Mouse (Mus musculus) hindbrain, embryonic 10.5 days (tissue): ENCODE results near the gene Igsf9. TPM values are rescaled to one million over a fixed set of nuclear protein-coding genes. Genes with fewer than 3 reads are reported as not detected.

Source experiments
- DNase-seq: peaks from one replicate; pipeline ENCODE4 v3.0.0-alpha.2; 2017; ENCODE audit warnings: low spot score
- H3K27ac ChIP-seq: fragments of 300-500 bp; sonication (generic); 2 replicates; pipeline ENCODE4 v1.5.1; 2016; ENCODE audit warnings: mild to moderate bottlenecking, moderate library complexity
- H3K27me3 ChIP-seq: fragments of 300-500 bp; sonication (generic); 2 replicates; pipeline ENCODE4 v1.6.1; 2016; ENCODE audit warnings: mild to moderate bottlenecking; ENCODE audit not compliant: poor library complexity, insufficient read depth, severe bottlenecking
- H3K36me3 ChIP-seq: fragments of 300-500 bp; sonication (generic); 2 replicates; pipeline ENCODE4 v1.6.1; 2016; ENCODE audit warnings: mild to moderate bottlenecking, moderate library complexity
- H3K4me1 ChIP-seq: fragments of 300-500 bp; sonication (generic); replicated peaks from 2 replicates; pipeline ENCODE4 v1.6.1; 2016; ENCODE audit warnings: mild to moderate bottlenecking
- H3K4me3 ChIP-seq: fragments of 300-500 bp; sonication (generic); 2 replicates; pipeline ENCODE4 v1.5.1; 2016; ENCODE audit warnings: mild to moderate bottlenecking, moderate library complexity
- H3K9me3 ChIP-seq: fragments of 300-500 bp; sonication (generic); 2 replicates; pipeline ENCODE4 v1.6.1; 2016; ENCODE audit warnings: mild to moderate bottlenecking, moderate library complexity
- WGBS: fragments of 180-500 bp; shearing (Covaris S2); methylation state at CpG from one replicate; pipeline ENCODE4 v1.1.7; 2016; 5-methylcytosine and 5-hydroxymethylcytosine counted together
- polyA plus RNA-seq: library from polyadenylated mRNA; unstranded; fragments of >200 nt; fragmentation: Nextera tagmentation; extraction: Ambion mirVana; gene quantifications from 2 replicates; pipeline ENCODE4 v1.2.1, GENCODE M21; 2016

Igsf9 gene
- polyA plus RNA-seq, 1 experiment from 2014 or later, result 74.1 TPM

DNA sequence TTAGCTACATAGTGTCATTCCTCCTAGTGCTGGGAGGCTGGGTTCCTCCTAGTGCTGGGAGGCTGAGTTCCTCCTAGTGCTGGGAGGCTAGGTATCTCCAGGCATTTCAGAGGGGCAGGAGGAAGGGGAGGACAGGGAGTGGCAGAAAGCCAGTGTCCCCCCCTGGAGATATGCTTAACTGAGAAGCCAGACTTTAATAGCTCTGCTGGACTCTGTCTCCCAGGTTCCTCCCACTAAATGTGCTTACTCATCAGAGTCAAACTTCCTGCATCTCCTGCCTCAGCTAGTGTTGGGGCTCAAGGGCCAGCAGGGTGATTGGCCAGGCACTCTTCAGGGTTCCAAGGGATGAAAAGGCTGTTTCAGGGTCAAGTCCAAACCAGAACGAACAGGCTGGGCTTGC, 33.8 kb downstream of the Igsf9 start:
- H3K36me3 ChIP-seq, result no peaks in the 10 kb centered on the region
- no peak overlapping the region for H3K27ac ChIP-seq
- peaks cover 26% of the 10 kb centered on the region for H3K4me1 ChIP-seq
- 83% methylated on average over 1 of the region's 1 CpGs for WGBS
- no peak for DNase-seq
- no peak overlapping the region for H3K4me3 ChIP-seq
- H3K27me3 ChIP-seq, result peaks cover 12% of the 10 kb centered on the region; the same call in 1 of the 2 replicates
- peaks cover 8% of the 10 kb centered on the region for H3K9me3 ChIP-seq

DNA sequence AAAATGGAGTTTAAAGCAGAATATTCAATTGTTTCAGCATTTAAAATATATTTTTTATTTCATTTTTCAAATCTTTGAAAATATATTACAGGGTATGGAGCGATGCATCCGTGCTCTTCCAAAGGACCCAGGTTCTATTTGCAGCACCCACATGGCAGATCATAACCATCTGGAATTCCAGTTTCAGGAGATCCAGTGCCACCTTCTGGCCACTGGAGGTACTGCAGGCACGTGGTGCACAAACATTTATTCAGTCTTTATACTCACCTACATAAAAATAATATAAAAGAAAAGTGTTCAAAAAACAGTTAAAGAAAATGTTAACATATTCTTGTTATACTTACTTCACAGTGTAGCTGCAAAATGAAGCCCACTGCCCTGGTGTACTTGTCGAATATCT, 36.4 kb downstream of the Igsf9 start:
- WGBS, result 70% methylated on average over 4 of the region's 4 CpGs
- H3K36me3 ChIP-seq, result no peaks in the 10 kb centered on the region
- peaks cover 13% of the 10 kb centered on the region; the same call in 1 of the 2 replicates for H3K27me3 ChIP-seq
- H3K9me3 ChIP-seq, result peaks cover 8% of the 10 kb centered on the region
- no peak overlapping the region for H3K27ac ChIP-seq
- no peak for DNase-seq
- no peak overlapping the region for H3K4me3 ChIP-seq
- H3K4me1 ChIP-seq, result peaks cover 28% of the 10 kb centered on the region

DNA sequence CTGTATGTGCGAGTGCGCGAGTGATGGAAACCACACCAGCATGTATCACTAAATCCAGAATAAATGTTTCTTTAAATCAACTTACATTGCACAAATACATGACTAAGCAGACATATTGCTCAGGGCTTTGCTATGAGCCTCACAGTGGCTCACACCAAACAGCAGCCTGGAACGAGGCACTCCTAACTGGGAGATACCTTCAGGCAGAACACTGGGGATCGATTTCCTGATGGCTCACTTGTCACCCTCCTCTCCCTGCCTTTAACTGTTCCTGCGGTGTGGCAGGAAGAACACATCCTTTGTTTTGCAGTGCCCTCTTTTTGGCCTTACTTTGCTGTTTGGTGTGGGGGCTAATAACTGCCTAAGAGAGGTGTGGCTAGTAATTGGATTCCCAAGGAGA, 38.1 kb downstream of the Igsf9 start:
- DNase-seq, result no peak
- H3K4me3 ChIP-seq, result no peak overlapping the region
- H3K9me3 ChIP-seq, result peaks cover 8% of the 10 kb centered on the region
- no peaks in the 10 kb centered on the region for H3K36me3 ChIP-seq
- H3K4me1 ChIP-seq, result peaks cover 23% of the 10 kb centered on the region
- WGBS, result 70% methylated on average over 6 of the region's 6 CpGs
- H3K27me3 ChIP-seq, result peaks cover 13% of the 10 kb centered on the region; the same call in 1 of the 2 replicates
- H3K27ac ChIP-seq, result no peak overlapping the region

DNA sequence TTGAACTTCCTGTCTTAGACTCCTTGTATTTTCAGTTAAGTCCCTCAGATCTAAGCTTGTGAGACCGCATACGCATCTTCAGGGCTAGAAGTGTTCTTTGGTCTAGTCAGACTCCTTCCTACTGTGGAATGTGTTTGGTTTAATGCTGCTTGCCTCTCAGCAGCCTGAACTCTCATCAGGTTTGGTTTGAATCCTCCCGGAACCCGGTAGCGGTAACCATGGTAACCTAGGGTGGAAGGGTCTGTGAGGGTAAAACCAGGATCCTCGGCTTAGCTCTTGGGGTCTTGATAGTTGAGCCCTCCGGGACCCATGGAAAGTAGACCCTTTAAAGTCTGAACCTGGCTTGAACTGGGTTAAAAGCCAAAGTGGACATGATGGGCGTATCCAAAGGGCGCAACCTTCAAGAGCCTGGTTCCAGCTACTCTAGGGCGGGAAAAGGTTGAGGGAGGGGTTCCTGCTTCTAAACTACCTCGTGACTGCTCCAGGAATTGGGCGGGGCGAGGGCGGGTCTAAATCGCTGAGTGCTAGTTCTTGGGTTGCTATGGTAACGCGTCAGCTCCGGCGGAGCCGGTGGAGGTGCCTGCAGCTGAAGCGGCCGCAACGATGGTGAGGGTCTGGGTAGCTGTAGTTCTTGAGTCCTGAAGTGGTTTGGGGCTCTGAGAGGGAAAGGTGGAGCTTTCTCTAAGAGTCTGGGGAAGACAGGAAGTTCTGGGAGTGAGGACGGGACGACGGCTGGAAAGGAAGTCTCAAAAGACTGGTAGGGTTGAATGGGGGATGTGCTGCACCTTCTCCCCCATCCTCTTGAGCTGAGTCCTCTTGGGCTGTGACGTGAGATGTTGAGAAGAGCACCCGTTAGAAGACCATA, 39.2 kb downstream of the Igsf9 start, which contains the start of gene Cfap45:
Cfap45 (plus strand) TSS at position 226 of the 865 bp plus-strand sequence.
- Histone ChIP-seq H3K27me3 (peaks cover 13% of the 10 kb centered on the region; the same call in 1 of the 2 replicates), H3K4me1 (peaks cover 34% of the 10 kb centered on the region), H3K27ac (peak within 1 kb of the TSS; percentile 69), H3K36me3 (no peaks in the 10 kb centered on the region), H3K4me3 (peak within 1 kb of the TSS; percentile 47), H3K9me3 (peaks cover 8% of the 10 kb centered on the region)
- DNase-seq, result peak; percentile 93
- WGBS, result 3% methylated on average over 28 of the region's 28 CpGs

DNA sequence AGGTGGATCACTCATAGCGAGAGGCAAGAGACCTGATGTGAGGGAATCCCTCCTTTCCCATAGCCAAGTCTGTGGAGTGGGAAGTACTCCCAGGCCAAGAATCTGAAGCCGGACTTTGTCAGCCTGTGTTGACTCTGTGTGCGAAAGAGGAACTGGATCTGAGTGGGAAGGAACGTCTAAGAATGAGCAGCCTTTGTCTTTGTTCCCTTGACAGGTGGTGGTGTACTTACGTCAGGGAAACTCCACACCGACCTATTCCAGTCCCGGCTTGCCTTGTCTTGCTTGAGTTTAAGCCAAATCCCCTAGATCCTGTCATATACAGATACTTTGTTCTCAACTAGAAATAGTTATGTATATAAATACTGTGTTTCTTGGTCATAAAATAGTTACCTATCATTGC, 40.9 kb downstream of the Igsf9 start:
- 66% methylated on average over 7 of the region's 7 CpGs for WGBS
- DNase-seq, result no peak
- Histone ChIP-seq H3K27me3 (peaks cover 20% of the 10 kb centered on the region), H3K27ac (no peak overlapping the region), H3K4me1 (peaks cover 37% of the 10 kb centered on the region), H3K4me3 (no peak overlapping the region), H3K9me3 (peaks cover 6% of the 10 kb centered on the region), H3K36me3 (no peaks in the 10 kb centered on the region)

DNA sequence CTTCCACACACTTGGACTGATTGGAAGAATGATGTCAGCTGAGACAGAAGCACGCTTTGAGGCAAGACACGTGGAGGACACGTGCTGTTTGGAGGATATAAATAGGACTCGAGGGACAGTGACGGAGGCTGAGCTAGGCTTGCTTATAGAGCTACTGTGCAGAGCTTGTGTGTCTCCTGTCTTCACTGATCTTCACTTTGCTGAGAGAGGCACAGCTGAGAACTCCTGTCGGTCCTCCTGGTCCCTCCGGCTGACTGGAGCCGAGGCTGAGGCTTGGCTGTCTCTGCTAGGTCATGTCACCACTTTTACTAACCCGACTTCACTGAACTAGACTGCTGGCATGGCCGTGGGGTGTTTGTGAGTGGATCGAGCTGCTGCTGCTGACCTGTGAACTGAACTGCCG, 42.1 kb downstream of the Igsf9 start:
- Histone ChIP-seq H3K4me1 (peaks cover 37% of the 10 kb centered on the region), H3K27ac (no peak overlapping the region), H3K36me3 (no peaks in the 10 kb centered on the region), H3K9me3 (no peaks in the 10 kb centered on the region), H3K27me3 (peaks cover 22% of the 10 kb centered on the region), H3K4me3 (no peak overlapping the region)
- DNase-seq, result no peak
- WGBS, result 76% methylated on average over 12 of the region's 12 CpGs

DNA sequence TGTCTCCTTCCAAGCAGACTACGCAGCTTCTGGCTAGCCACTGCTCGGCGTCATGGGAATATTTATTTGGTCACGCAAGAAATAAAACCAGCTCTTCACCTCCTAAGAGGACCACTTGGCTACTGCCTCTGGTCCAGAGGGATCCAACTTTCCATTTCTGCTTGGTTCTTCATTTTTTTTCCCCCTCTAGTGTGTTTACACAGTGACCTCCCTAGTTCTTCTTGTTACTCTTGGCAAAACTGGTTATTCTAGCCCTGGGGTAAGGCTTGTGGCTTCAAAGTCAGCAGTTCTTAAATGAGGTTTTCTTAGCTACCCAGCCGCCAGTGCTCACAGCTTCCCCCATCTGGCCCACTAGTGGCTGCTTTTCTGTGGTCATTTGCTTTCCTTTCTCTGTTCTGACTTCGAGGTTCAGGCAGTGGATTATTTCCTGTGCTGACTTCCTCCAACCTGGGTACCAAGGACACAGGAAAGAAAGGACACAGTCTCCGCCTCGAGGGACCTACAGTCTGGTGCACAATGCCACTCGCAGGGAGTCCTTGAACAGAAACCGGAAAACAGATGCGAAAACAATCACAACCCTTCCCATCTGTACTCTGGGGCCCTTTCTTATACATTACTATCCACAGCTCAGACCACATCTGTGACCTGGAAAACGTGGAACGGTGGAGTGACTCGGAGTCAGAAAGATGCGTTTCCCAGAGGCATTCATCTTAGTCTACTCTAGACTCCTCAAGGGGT, 43.6 kb downstream of the Igsf9 start:
- H3K9me3 ChIP-seq, result no peaks in the 10 kb centered on the region
- 52% methylated on average over 15 of the region's 15 CpGs for WGBS
- DNase-seq, result peak; percentile 41
- H3K27me3 ChIP-seq, result peaks cover 24% of the 10 kb centered on the region
- H3K36me3 ChIP-seq, result no peaks in the 10 kb centered on the region
- peaks cover 30% of the 10 kb centered on the region for H3K4me1 ChIP-seq
- H3K27ac ChIP-seq, result peak overlapping the region; percentile 56; the same call in 1 of the 2 replicates
- no peak overlapping the region for H3K4me3 ChIP-seq

DNA sequence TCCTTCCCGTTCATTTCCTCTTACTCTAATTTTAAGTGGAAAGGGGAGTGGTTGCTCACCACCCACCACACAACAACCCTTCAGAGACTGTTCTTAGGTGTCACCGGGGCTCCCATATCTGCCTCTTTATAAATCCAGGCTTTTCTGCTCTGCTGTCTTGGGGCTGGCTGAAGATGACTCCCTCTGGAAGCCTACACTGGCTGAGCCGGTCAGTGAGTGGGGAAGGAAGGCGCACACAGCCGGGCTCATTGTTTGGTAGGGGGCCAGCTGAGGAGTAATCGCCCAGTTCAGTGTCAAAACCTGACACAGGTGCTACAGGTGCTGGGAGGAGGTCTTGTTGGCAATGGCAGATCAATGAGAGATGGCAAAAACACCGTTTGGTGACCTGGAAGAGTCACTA, 44.4 kb downstream of the Igsf9 start:
- no peak overlapping the region for H3K27ac ChIP-seq
- peaks cover 32% of the 10 kb centered on the region for H3K27me3 ChIP-seq

DNA sequence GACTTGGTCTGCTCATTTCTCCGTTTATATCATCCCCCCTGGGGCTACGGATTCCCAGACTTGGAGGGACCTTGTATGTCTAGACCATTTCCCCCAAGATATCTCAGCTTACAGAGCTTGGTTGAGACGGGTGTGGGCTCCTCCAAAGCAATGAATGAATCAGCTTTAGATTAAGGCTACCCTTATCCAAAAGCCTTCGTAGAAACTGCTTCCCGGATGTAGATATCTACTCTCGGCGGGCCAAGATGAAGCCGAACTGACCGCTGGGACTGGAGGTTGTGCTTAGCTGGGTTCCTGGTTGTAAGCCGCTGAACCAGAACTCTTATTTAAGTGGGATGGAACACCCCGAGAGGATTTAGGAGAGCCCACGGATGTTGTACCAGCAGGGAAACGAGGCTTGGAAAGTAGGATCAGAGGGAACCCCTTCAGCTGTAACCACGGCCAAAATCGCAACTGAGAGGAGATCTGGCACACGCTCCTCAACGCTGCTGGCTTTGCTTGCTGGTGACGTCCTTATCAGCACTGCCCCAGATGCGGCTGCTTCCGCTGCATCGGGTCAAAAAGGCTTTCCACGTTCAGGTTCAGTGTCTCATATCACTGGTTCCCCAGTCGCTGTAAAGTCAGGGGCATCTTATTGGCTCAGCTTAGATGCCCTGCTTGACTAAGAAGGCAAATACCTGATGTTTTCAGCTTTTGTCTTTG, 44.9 kb downstream of the Igsf9 start:
- Histone ChIP-seq H3K27me3 (peaks cover 33% of the 10 kb centered on the region), H3K4me3 (no peak overlapping the region), H3K27ac (no peak overlapping the region), H3K4me1 (peaks cover 25% of the 10 kb centered on the region), H3K36me3 (no peaks in the 10 kb centered on the region), H3K9me3 (no peaks in the 10 kb centered on the region)
- DNase-seq, result no peak
- 77% methylated on average over 23 of the region's 23 CpGs for WGBS

More for the DNA sequence above, 44.4 kb downstream of the Igsf9 start:
- 70% methylated on average over 7 of the region's 7 CpGs for WGBS
- Histone ChIP-seq H3K4me3 (no peak overlapping the region), H3K36me3 (no peaks in the 10 kb centered on the region), H3K9me3 (no peaks in the 10 kb centered on the region), H3K4me1 (peaks cover 30% of the 10 kb centered on the region)
- no peak for DNase-seq

DNA sequence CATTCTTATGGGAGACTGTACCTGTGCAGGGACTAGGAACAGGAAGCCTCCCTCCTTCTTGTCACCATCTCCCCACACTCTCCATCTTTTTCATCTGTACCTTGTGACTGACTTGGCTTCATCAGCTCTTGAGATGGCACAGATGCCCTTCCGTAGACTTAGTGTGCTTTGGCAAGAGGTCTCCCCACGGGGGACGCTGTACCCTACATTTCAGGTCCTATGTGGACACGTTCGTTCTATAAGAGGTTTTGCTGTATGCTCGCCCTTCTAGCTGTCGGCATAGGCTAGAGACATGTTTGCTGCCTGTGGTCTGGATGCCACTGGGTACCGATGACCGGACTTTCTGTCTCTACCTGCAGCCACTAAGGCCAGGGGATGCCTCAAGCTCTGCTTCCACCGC, 45.8 kb downstream of the Igsf9 start:
- Histone ChIP-seq H3K36me3 (no peaks in the 10 kb centered on the region), H3K4me3 (no peak overlapping the region), H3K27ac (no peak overlapping the region), H3K4me1 (peaks cover 31% of the 10 kb centered on the region), H3K9me3 (no peaks in the 10 kb centered on the region), H3K27me3 (peaks cover 41% of the 10 kb centered on the region)
- DNase-seq, result no peak
- WGBS, result 91% methylated on average over 10 of the region's 10 CpGs

DNA sequence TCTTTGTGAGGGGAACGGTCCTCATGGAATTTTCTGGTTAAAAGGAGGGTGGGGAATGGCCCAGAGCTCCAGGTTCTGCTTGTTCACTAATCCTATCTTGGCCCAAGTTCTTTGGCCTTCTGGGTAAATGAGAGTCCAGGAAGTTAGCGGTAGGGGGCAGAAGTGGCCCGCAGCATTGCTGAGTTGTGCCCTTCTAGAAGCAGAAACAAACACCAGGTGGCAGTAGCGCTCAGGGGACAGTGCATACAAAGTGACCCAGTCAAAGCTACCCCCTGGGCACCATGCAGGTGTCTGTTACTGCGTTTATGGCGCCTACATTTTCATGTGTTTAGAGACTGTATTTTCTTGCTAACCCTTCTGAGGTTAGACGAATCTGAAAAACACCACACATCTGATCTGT, 47.1 kb downstream of the Igsf9 start:
- WGBS, result 6% methylated on average over 7 of the region's 7 CpGs
- Histone ChIP-seq H3K4me1 (peaks cover 38% of the 10 kb centered on the region), H3K27ac (no peak overlapping the region), H3K9me3 (no peaks in the 10 kb centered on the region), H3K27me3 (peaks cover 49% of the 10 kb centered on the region), H3K36me3 (no peaks in the 10 kb centered on the region), H3K4me3 (no peak overlapping the region)
- DNase-seq, result peak; percentile 85

DNA sequence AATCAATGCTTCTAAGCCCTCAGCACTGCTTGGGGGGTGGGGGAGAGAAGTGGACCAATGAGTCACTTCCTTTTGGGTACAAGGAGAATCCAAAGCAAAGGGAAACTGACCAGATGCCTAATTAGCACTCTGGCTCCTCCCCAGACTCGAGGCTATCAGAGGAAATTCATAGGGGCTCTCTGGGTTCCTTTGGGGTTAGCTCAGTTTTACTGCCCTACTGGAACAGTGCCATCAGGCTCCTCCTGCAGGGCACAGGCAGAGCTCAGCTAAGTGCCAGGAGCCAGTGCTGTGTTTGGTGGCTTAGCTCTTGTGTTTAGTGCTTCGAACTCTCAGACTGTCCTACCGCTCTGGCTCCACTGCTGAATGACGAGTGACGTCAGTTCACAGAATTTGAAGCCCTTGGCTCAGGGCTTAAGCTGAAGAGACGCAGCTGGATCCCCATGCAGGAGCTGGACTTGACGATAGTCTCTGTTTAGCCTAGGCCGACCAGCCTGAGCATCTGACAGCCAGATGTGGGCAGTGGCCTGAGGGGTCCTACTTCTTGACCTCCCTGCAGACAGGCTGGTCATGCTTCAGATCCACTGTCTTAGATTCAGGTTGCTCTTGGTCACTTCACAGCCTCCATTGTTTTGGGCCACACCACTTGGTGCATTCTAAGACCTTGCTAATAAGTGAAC, 49.1 kb downstream of the Igsf9 start:
- peak; percentile 50 for DNase-seq

More for the DNA sequence above, 49.1 kb downstream of the Igsf9 start:
- H3K4me3 ChIP-seq, result no peak overlapping the region
- H3K27ac ChIP-seq, result no peak overlapping the region
- WGBS, result 36% methylated on average over 8 of the region's 8 CpGs
- no peaks in the 10 kb centered on the region for H3K36me3 ChIP-seq
- peaks cover 29% of the 10 kb centered on the region for H3K4me1 ChIP-seq
- peaks cover 54% of the 10 kb centered on the region for H3K27me3 ChIP-seq
- no peaks in the 10 kb centered on the region for H3K9me3 ChIP-seq
